Mouse (Mus musculus) lung, postnatal 0 days (tissue): ENCODE data around the gene Hspa12a. TPM values are rescaled to one million over a fixed set of nuclear protein-coding genes. Genes with fewer than 3 reads are reported as not detected.

Experiments used
- ATAC-seq: fragments of 200-750 bp; cut with Nextera tagmentation; 2 replicates; pipeline ENCODE4 v1.8.0; 2017; ENCODE audit warnings: moderate library complexity
- DNase-seq: peaks from one replicate; pipeline ENCODE4 v3.0.0-alpha.2; 2016; ENCODE audit warnings: low spot score
- H3K27ac ChIP-seq: fragments of 300-500 bp; sonication (generic); 2 replicates; pipeline ENCODE4 v1.5.1; 2014; ENCODE audit warnings: antibody characterized with exemption, mild to moderate bottlenecking, low read length, mixed read lengths
- H3K27me3 ChIP-seq: fragments of 300-500 bp; sonication (generic); replicated peaks from 2 replicates; pipeline ENCODE4 v1.6.1; 2014; ENCODE audit warnings: low read length, mixed read lengths; ENCODE audit not compliant: insufficient read depth
- H3K36me3 ChIP-seq: fragments of 300-500 bp; sonication (generic); 2 replicates; pipeline ENCODE4 v1.6.1; 2014; ENCODE audit warnings: low read length, mixed read lengths; ENCODE audit not compliant: insufficient read depth
- H3K4me1 ChIP-seq: fragments of 300-500 bp; sonication (generic); 2 replicates; pipeline ENCODE4 v1.6.1; 2014; ENCODE audit warnings: antibody characterized with exemption, low read depth, low read length, mixed read lengths; ENCODE audit not compliant: insufficient read depth
- H3K4me2 ChIP-seq: fragments of 300-500 bp; sonication (generic); replicated peaks from 2 replicates; pipeline ENCODE4 v1.6.1; 2014; ENCODE audit warnings: low read depth, mild to moderate bottlenecking, low read length, moderate library complexity, mixed read lengths
- H3K4me3 ChIP-seq: fragments of 300-500 bp; sonication (generic); 2 replicates; pipeline ENCODE4 v1.5.1; 2014; ENCODE audit warnings: low read depth, low read length
- H3K9ac ChIP-seq: fragments of 300-500 bp; sonication (generic); replicated peaks from 2 replicates; pipeline ENCODE4 v1.6.1; 2014; ENCODE audit warnings: low read depth, mild to moderate bottlenecking
- H3K9me3 ChIP-seq: fragments of 300-500 bp; sonication (generic); 2 replicates; pipeline ENCODE4 v1.6.1; 2016; ENCODE audit warnings: low read length, mixed read lengths
- CTCF ChIP-seq: IDR thresholded peaks from 2 replicates; pipeline ENCODE4 v1.5.1; 2016; ENCODE audit warnings: antibody characterized with exemption, mild to moderate bottlenecking
- EP300 ChIP-seq: IDR thresholded peaks from 2 replicates; pipeline ENCODE4 v1.6.1; 2016; ENCODE audit warnings: antibody characterized with exemption, mild to moderate bottlenecking, control low read depth
- WGBS: fragments of 180-500 bp; shearing (Covaris S2); extraction: QIAGEN DNeasy Blood & Tissue Kit; methylation state at CpG from one replicate; pipeline ENCODE4 v1.1.7; 2014; 5-methylcytosine and 5-hydroxymethylcytosine counted together
- polyA plus RNA-seq: library from polyadenylated mRNA; unstranded; fragments of >200 nt; fragmentation: Nextera tagmentation; extraction: Ambion mirVana; gene quantifications from 2 replicates; pipeline ENCODE4 v1.2.1, GENCODE M21; 2015

Hspa12a gene
- polyA plus RNA-seq, 1 experiment from 2014 or later = 3.3 TPM

DNA sequence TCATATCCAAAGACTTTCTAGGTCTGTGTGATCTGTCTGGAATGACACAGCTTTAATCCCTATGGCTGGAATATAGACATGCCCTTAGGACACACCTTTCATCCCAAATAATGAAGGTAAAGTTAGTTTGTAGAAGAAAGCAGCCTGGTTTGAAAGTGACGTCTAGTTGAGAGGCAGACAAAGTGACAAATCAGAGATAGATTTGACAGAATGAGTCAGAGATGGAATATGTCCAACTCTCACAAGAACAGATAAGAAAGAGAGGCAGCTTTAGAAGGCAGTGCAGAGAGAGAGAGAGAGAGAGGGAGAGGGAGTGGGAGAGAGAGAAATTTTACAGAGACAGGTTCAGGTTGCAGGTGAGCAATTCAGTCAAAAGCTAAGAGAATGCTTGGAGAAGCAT, 119.1 kb downstream of the Hspa12a start:
- H3K9me3 ChIP-seq = no peaks in the 10 kb centered on the region
- no peak overlapping the region for H3K4me3 ChIP-seq
- no peaks in the 10 kb centered on the region for H3K36me3 ChIP-seq
- no peak for ATAC-seq
- H3K4me2 ChIP-seq = no peak overlapping the region
- no peaks in the 10 kb centered on the region for H3K4me1 ChIP-seq
- H3K27me3 ChIP-seq = no peaks in the 10 kb centered on the region
- no peak overlapping the region for H3K9ac ChIP-seq
- TF ChIP-seq CTCF = no peak
- no peak for TF ChIP-seq EP300
- 41% methylated on average over 1 of the region's 1 CpGs for WGBS
- H3K27ac ChIP-seq = no peak overlapping the region
- no peak for DNase-seq

- Histone ChIP-seq H3K4me2 (no peak overlapping the region), H3K4me1 (no peaks in the 10 kb centered on the region), H3K27ac (no peak overlapping the region), H3K27me3 (no peaks in the 10 kb centered on the region), H3K9me3 (no peaks in the 10 kb centered on the region), H3K36me3 (no peaks in the 10 kb centered on the region), H3K4me3 (no peak overlapping the region), H3K9ac (no peak overlapping the region)
- no peak for TF ChIP-seq CTCF
- no peak for TF ChIP-seq EP300
- 84% methylated on average over 3 of the region's 3 CpGs for WGBS
- ATAC-seq (no peak), DNase-seq (no peak)
These were observed 120.2 kb downstream of the Hspa12a start for GRCm38 (mm10) chr19:58823301-58823700.

- 76% methylated on average over 20 of the region's 20 CpGs for WGBS
- no peak for ATAC-seq
- no peak overlapping the region for H3K9ac ChIP-seq
- H3K4me1 ChIP-seq = no peaks in the 10 kb centered on the region
- no peak for TF ChIP-seq EP300
- no peaks in the 10 kb centered on the region for H3K27me3 ChIP-seq
- no peak overlapping the region for H3K4me3 ChIP-seq
- H3K36me3 ChIP-seq = no peaks in the 10 kb centered on the region
- no peak overlapping the region for H3K4me2 ChIP-seq
- DNase-seq = no peak
- H3K9me3 ChIP-seq = no peaks in the 10 kb centered on the region
- no peak overlapping the region for H3K27ac ChIP-seq
These were observed 120.8 kb downstream of the Hspa12a start for GRCm38 (mm10) chr19:58822454-58823200.

DNA sequence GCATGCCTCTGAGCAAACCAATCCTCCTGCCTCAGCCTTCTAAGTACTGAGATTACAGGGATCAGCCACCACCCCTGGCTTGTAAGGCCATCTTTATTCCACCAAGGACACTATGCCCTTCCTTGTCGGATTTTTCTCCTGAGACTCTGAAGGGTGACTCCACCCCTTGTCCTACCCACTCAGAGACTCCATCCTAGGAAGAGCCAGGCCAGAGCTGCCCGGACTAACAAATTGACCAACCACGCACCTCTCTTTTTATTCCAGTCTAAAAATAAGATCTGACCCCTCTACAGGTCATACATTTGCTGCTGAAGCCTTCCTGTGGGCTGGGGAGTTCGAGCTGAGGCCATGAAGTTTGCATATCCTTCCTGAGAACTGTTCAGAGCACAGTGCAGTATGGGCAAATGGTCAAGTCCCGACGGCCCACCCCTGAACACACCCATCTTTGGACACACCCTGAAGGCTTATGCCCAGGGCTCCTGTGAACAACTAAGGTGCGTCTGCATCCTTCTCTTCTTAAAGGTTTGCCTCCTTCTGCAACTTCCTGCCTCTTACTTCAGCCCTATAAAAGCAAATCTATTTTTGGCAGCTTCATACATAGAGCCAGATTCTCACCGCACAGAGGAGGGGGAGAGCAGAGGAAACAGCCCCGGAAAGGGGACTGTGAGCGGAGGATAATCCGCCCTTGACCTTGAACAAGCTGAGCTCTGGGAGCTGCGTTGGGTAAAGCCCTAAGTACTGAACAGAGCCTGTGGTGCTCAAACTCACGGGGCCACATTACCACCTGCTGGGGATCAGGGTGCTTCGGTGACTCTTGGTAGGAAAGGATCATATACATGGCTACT, 124.7 kb downstream of the Hspa12a start:
- ATAC-seq (peak; percentile 38; the same call in 1 of the 2 replicates), DNase-seq (no peak)
- no peaks in the 10 kb centered on the region for H3K4me1 ChIP-seq
- TF ChIP-seq EP300 (no peak), CTCF (no peak)
- no peak overlapping the region for H3K9ac ChIP-seq
- 54% methylated on average over 14 of the region's 14 CpGs for WGBS
- H3K9me3 ChIP-seq = no peaks in the 10 kb centered on the region
- H3K27me3 ChIP-seq = no peaks in the 10 kb centered on the region
- no peak overlapping the region for H3K27ac ChIP-seq
- H3K36me3 ChIP-seq = no peaks in the 10 kb centered on the region
- H3K4me2 ChIP-seq = no peak overlapping the region
- H3K4me3 ChIP-seq = no peak overlapping the region

DNA sequence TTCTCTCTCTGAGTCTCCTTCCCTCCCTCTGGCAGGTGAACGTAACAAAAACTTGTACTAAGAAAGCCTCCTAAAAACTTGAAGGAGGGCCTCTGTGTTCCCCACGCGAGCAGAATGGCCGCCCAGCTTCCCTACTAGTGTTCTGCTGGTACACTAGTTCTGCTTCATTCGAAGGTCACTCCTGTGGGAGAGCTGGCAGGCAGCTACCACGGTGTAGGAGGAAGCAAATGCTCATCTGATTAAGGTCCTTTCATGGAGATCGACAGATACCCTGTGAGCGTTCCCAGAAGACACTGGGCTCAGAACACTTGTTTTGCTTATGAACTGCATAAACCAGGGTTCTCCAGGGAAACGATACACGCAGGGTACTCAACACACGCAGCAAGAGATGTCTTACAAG, 126.1 kb downstream of the Hspa12a start:
- ATAC-seq (no peak), DNase-seq (no peak)
- no peaks in the 10 kb centered on the region for H3K27me3 ChIP-seq
- no peak overlapping the region for H3K9ac ChIP-seq
- H3K9me3 ChIP-seq = no peaks in the 10 kb centered on the region
- WGBS = 90% methylated on average over 11 of the region's 11 CpGs
- H3K4me3 ChIP-seq = no peak overlapping the region
- H3K4me1 ChIP-seq = no peaks in the 10 kb centered on the region
- no peak overlapping the region for H3K4me2 ChIP-seq
- no peaks in the 10 kb centered on the region for H3K36me3 ChIP-seq
- H3K27ac ChIP-seq = no peak overlapping the region
- TF ChIP-seq EP300 (no peak), CTCF (no peak)

DNA sequence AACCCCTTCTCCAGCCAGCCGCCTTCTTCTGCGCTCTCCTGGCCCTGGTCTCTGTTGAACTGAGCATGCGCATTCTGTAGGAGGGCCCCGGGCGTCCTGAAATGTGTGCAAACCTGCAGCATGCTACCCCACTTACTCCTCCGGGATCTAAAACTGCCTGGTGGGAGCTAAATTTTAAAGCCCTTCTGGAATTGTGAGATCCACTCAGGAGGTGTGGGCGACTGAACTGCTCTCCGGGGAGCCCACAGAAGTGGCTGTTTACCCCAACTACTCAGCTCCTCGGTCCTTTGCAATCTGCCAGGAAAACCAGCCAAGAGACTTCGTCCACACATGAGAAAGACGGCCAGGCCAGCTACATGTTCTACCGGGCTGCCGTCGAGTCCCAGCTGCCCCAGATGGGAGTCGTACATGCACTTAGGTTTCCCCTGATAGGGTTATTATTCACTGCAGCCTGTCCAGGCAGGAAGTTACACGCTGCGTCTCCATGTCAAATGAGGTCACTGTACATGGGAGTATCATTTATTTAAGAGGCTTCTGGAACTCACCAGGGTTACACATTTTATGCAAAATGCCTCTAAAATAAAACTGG, 126.9 kb downstream of the Hspa12a start:
- Histone ChIP-seq H3K36me3 (no peaks in the 10 kb centered on the region), H3K27ac (no peak overlapping the region)
- DNase-seq = no peak

More for the DNA sequence above, 126.9 kb downstream of the Hspa12a start:
- H3K9me3 ChIP-seq = no peaks in the 10 kb centered on the region
- H3K4me3 ChIP-seq = no peak overlapping the region
- 56% methylated on average over 17 of the region's 17 CpGs for WGBS
- no peak overlapping the region for H3K4me2 ChIP-seq
- no peak for TF ChIP-seq CTCF
- TF ChIP-seq EP300 = no peak
- no peaks in the 10 kb centered on the region for H3K4me1 ChIP-seq
- H3K9ac ChIP-seq = no peak overlapping the region
- no peaks in the 10 kb centered on the region for H3K27me3 ChIP-seq
- peak; percentile 32; the same call in 1 of the 2 replicates for ATAC-seq
